Mouse (Mus musculus) retina, postnatal 1 day (tissue): ENCODE data around the gene Mblac1.
"Not testable (repeated sequence)": the region's sequence is repeated elsewhere in the genome, so short reads cannot be mapped to it uniquely, and the experiment has no call there.

Source experiments
- DNase-seq: peaks from one replicate; pipeline ENCODE4 v3.0.0-alpha.2; 2012

Gene Mblac1

DNA sequence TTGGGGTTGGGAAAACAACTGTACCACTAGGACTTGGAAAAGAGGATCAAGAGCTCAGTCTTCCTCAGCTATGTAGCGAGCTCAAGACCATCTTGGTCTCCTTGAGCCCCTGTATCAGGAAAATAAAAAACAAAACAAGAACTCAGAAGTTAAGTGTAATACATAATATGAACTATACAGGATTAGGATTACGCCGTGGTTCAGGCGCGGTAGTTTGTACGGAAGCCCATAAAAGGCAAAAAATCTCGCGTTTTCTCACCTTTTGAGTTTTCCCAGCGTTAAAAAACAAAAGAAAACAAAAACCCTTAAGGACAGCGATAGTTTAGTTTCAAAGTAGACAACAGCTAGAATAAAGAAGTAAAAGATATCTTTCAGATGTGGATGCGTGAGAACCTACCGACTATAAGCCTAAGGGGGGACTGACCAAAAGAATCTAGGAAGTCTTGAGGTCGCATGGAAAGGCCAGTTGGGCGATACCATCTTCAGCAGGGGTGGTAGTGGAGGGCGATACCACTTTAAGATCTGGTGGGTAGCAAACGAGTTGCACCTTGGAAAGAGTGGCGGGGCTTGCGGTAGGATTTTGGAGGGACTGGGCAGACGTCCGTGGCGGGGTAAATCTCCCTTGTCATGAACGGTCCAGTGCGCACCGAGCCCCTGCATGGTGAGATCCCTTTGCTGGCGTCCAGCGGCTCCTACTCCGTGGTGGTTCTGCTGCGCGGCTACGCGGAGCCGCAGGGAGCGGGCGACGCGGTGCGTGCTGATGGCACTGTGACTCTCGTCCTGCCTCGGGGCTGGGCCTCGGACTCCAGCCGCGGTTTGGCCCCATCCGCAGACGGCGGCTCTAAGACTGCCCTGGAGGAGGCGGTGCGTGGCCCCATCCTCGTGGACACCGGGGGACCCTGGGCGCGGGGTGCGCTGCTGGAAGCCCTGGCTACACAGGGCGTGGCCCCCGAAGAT lies at the start of gene Mblac1:
Gene Mblac1 (plus strand): TSS at position 544 of the 957 bp plus-strand sequence.
- peak; percentile 95 for DNase-seq

DNA sequence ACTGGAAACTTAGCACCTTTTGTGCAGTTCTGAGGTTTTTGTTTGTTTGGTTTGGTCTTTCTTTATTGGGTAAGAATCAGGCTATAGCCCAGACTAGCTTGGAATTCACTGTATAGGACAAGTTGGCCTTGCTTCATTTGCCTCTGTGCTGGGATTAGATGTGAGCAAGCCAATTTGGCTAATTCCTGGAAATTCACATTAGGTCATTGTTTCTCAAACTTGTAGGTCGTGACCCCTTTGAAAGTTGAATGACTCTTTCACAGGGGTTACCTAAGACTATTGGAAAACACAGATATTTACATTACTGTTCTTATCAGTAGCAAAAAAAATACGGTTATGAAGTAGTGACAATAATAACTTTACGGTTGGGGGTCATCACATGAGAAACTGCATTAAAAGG lies 39.7 kb upstream of the Mblac1 start:
- DNase-seq = no peak

GRCm38 (mm10) chr5:138155443-138155976 lies 38.6 kb upstream of the Mblac1 start, which contains the start of gene Zfp113:
Gene Zfp113, minus strand, starts transcription at chr5:138155744.
- peak; percentile 99 for DNase-seq

GRCm38 (mm10) chr5:138160224-138160762 lies 33.8 kb upstream of the Mblac1 start:
- no peak for DNase-seq

GRCm38 (mm10) chr5:138160842-138161665 lies 33.1 kb upstream of the Mblac1 start, which contains the start of gene Cops6:
Gene Cops6, plus strand, starts transcription at chr5:138161071.
- peak; percentile 97 for DNase-seq

- DNase-seq = no peak
Measured at GRCm38 (mm10) chr5:138163046-138163445, 31.1 kb upstream of the Mblac1 start.

GRCm38 (mm10) chr5:138163610-138164009 lies 30.5 kb upstream of the Mblac1 start:
- DNase-seq = no peak

- no peak for DNase-seq
Measured at GRCm38 (mm10) chr5:138165594-138165993, 28.5 kb upstream of the Mblac1 start.

DNA sequence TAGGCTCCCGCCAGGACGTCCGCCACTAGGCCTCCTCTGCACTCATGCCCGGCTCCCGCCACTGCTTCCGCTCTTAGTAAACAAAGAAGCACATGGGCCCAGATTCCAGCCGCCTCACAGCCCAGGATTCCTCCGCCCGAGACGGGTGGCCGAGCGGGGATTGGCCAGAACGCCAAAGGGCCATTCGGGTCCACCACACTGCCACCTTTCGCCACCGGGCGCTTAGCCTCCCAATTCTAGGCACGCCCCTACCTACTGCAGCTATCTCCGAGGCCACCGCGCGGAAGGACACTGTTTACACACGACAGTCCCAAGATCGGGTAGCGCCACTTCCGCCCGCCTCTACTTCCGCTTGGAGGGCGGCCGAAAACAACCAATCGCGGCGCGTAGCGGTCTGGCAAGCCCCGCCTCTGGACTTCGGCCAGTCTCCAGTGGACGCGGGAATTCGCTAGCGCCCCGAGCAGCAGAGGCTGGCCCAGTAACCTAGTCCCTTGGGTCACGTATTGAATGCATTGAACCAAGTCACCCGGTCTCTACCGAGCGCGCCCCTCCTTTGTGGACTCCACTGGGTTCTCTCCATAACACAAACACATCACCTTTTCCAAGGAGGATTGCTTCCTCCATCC lies 23.1 kb upstream of the Mblac1 start:
- peak; percentile 99 for DNase-seq

DNA sequence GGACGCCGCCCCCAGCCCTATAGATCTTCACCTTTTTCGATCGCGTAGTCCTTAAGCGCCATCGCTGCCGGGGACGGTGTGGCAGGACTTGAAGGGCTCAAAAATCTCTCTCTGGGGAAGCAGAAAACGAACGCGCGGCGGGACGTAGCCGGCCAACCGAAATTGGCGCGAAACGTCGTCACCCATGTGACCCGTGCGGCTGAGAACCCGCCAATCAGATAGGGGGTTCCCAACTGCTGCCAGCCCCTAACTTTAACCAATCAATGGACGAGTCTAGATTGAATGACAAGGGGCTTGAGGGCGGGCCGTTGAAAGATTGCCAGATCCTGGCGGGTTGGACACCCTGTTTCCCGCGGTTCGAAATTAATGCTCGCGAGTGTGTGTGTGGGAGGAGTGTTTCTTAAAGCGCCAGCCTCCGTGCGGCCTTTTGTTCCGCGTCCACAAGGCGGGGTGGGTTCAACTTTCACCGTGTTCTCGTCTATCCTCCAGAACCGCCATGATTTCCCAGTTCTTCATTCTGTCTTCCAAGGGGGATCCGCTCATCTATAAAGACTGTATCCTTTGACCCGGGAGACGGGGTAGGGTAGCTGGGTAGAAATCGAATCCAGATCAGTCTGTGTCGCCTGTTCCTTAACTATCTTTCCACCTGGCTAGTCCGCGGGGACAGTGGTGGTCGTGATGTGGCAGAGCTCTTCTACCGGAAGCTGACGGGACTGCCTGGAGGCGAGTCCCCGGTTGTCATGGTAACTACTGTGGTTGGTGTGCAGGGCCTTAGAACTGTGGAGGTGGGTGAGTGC lies 22.2 kb upstream of the Mblac1 start, which contains the start of the genes Ap4m1 and Mcm7:
Gene Ap4m1 (plus strand): TSS at position 308 of the 797 bp plus-strand sequence.
Gene Mcm7 (minus strand): TSS at position 728 of the 797 bp plus-strand sequence.
- DNase-seq = peak; percentile 99

- no peak for DNase-seq
Measured at GRCm38 (mm10) chr5:138173217-138173616, 20.9 kb upstream of the Mblac1 start.

- peak; percentile 95 for DNase-seq
Measured at GRCm38 (mm10) chr5:138186950-138187638, 7.0 kb upstream of the Mblac1 start, which contains the start of the genes Taf6 and Cnpy4. Gene Taf6, minus strand, starts transcription at chr5:138187451. Gene Cnpy4, plus strand, starts transcription at chr5:138187485.

GRCm38 (mm10) chr5:138187661-138188306 lies 6.3 kb upstream of the Mblac1 start:
- DNase-seq = peak; percentile 91

GRCm38 (mm10) chr5:138194755-138195345 lies 736 bp downstream of the Mblac1 start:
- DNase-seq = peak; percentile 46

DNA sequence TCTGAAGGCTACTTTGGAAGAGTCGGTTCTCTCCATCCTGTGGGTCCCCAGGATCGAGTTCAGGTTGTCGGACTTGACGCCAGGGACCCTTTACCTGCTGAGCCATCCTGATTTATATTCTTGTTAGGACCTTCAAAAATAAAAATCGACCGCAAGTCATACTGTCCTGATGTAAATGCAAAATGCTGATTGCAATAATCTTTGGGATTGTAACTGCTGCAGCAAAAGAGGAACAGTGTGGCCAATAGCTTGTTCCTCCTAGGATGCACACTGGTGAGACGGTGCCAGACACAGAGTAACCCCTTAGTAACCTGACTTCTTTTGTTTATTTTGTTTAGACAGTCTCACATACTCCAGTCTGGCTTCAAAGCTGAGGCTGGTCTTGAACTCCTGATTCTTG lies 1.3 kb downstream of the Mblac1 start:
- DNase-seq = no peak

- DNase-seq = peak; percentile 39
Measured at GRCm38 (mm10) chr5:138199576-138199975, 5.5 kb downstream of the Mblac1 start.

DNA sequence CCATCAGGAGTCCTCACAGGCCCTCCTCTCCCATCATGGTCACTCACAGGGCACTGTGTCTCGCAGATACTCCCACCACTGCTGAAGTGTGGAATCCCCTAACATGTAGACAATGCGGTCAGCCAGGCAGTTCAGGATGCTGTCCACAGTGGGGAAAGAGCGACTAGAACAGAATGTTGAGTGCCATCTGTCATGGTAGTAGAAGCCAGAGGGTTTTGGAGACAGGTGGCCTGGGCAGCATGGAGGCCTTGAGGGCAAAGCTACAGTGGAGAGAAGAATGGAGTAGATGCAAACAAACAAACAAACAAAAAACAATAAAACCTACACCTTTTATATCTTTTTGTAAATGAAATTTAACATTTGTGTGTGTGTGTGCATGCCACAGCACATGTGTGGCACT lies 8.0 kb downstream of the Mblac1 start:
- no peak for DNase-seq

DNA sequence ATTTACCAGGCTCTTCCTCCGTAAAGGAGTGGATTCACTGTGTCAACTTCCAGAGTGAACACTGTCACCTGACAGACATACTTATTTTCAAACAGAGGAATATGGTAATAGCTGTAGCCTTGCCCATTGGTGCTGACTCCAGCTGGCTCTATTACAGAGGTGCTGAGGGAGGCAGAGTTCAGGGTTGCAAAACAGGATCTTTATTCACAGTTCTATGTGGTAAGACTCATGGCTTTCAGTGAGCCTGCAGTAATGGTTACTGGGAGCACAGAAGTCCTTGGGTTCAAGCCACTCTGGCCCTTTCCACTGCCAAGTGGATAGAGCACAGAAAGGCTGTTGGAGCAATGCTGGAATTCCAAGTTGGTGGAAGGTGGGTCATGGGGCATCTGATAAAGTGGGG lies 13.1 kb downstream of the Mblac1 start:
- no peak for DNase-seq

DNA sequence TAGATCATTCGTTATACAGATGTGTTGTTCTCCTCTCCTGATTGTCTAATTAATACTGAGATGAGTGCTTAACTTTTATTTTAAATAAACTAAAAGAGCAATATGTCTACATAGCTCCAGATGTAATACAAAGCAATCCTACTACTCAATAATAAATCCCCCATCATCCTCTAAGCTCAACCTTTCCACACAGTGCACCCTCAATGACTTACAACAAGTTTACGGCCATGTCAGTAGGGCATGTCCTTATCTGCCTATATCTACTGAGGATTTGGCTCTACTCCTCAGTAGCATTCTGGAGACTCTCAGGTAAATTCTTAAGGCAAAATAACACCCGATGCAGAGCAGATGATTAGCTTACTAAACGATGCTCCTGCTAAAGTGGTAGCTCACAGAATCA lies 13.8 kb downstream of the Mblac1 start:
- DNase-seq = no peak

GRCm38 (mm10) chr5:138216632-138217031 lies 22.5 kb downstream of the Mblac1 start:
- not testable (repeated sequence) for DNase-seq
